Mouse (Mus musculus) cerebellum, adult (tissue): ENCODE results near the gene Ube2r2.

Experiments used
- ATAC-seq: cut with Nextera tagmentation; 2 replicates; pipeline ENCODE4 v1.9.2; 2017; ENCODE audit warnings: mild to moderate bottlenecking, moderate library complexity, mixed read lengths; ENCODE audit not compliant: insufficient number of reproducible peaks, low FRiP score, low TSS enrichment

Ube2r2 gene

GRCm38 (mm10) chr4:41135711-41136453 lies at the start of gene Ube2r2:
Ube2r2 (plus strand) TSS chr4:41135743.
- peak; percentile 60 for ATAC-seq

GRCm38 (mm10) chr4:41086947-41087346 lies 48.6 kb upstream of the Ube2r2 start:
- ATAC-seq: no peak

GRCm38 (mm10) chr4:41087459-41088298 lies 47.9 kb upstream of the Ube2r2 start:
- ATAC-seq: no peak

- no peak for ATAC-seq
These were observed 46.4 kb upstream of the Ube2r2 start for GRCm38 (mm10) chr4:41089189-41089588.

- ATAC-seq: no peak
These were observed 45.8 kb upstream of the Ube2r2 start for GRCm38 (mm10) chr4:41089705-41090104.

GRCm38 (mm10) chr4:41091391-41091790 lies 44.2 kb upstream of the Ube2r2 start:
- no peak for ATAC-seq

- ATAC-seq: no peak
These were observed 42.6 kb upstream of the Ube2r2 start for GRCm38 (mm10) chr4:41092958-41093357.

- ATAC-seq: no peak
These were observed 41.2 kb upstream of the Ube2r2 start for GRCm38 (mm10) chr4:41094361-41094760.

GRCm38 (mm10) chr4:41096169-41096568 lies 39.4 kb upstream of the Ube2r2 start:
- ATAC-seq: no peak

- no peak for ATAC-seq
These were observed 38.7 kb upstream of the Ube2r2 start for GRCm38 (mm10) chr4:41096794-41097193.

- ATAC-seq: no peak
These were observed 38.2 kb upstream of the Ube2r2 start for GRCm38 (mm10) chr4:41097381-41097780.

GRCm38 (mm10) chr4:41097871-41098576 lies 37.5 kb upstream of the Ube2r2 start, which contains the start of gene Aqp3:
Aqp3 (minus strand) TSS chr4:41098183.
- no peak for ATAC-seq

GRCm38 (mm10) chr4:41098577-41098951 lies 37.0 kb upstream of the Ube2r2 start:
- no peak for ATAC-seq

- ATAC-seq: no peak
These were observed 34.6 kb upstream of the Ube2r2 start for GRCm38 (mm10) chr4:41100986-41101385.

- no peak for ATAC-seq
These were observed 32.6 kb upstream of the Ube2r2 start for GRCm38 (mm10) chr4:41102901-41103300.

GRCm38 (mm10) chr4:41107440-41107839 lies 28.1 kb upstream of the Ube2r2 start:
- ATAC-seq: peak; percentile 76; the same call in 1 of the 2 replicates

- no peak for ATAC-seq
These were observed 26.7 kb upstream of the Ube2r2 start for GRCm38 (mm10) chr4:41108717-41109425.

- no peak for ATAC-seq
These were observed 21.0 kb upstream of the Ube2r2 start for GRCm38 (mm10) chr4:41114358-41115070.

- ATAC-seq: no peak
These were observed 20.5 kb upstream of the Ube2r2 start for GRCm38 (mm10) chr4:41115074-41115473.

GRCm38 (mm10) chr4:41115793-41116192 lies 19.8 kb upstream of the Ube2r2 start:
- ATAC-seq: no peak
